Mouse (Mus musculus) ES-E14 (cell line): ENCODE measurements around the gene Abhd2.

Experiments used
- HCFC1 ChIP-seq: IDR thresholded peaks from 2 replicates; pipeline ENCODE4 v1.6.1; 2012; ENCODE audit warnings: low read length, inconsistent platforms, borderline replicate concordance; ENCODE audit not compliant: insufficient read depth
- MAFK ChIP-seq: IDR thresholded peaks from 2 replicates; pipeline ENCODE4 v1.6.1; 2014; ENCODE audit warnings: mild to moderate bottlenecking, low read depth, low read length, inconsistent platforms; ENCODE audit not compliant: insufficient read depth

GRCm38 (mm10) chr7:79226172-79226571 lies 46.8 kb upstream of the Abhd2 start:
- TF ChIP-seq MAFK (no peak), HCFC1 (no peak)
